Mouse (Mus musculus) olfactory bulb, adult 2 months (tissue): ENCODE data around the gene Lpcat1. TPM values are rescaled to one million over a fixed set of nuclear protein-coding genes. Genes with fewer than 3 reads are reported as not detected.

ENCODE experiments used
- H3K27ac ChIP-seq: fragments of 200-500 bp; 2 replicates; pipeline ENCODE4 v1.5.1; 2012; ENCODE audit warnings: low read depth, low read length; ENCODE audit not compliant: insufficient read depth
- H3K4me1 ChIP-seq: fragments of 200-500 bp; 2 replicates; pipeline ENCODE4 v1.6.1; 2012; ENCODE audit warnings: low read length; ENCODE audit not compliant: control insufficient read depth, insufficient read depth
- H3K4me3 ChIP-seq: fragments of 200-500 bp; 2 replicates; pipeline ENCODE4 v1.5.1; 2012; ENCODE audit warnings: mild to moderate bottlenecking, low read depth, low read length, moderate library complexity; ENCODE audit not compliant: insufficient read depth
- CTCF ChIP-seq: fragments of 200-500 bp; IDR thresholded peaks from 2 replicates; pipeline ENCODE4 v1.5.1; 2012; ENCODE audit warnings: low read depth, mild to moderate bottlenecking, low read length, moderate library complexity; ENCODE audit not compliant: insufficient read depth
- POLR2A ChIP-seq: fragments of 200-500 bp; IDR thresholded peaks from 2 replicates; pipeline ENCODE4 v1.6.1; 2012; ENCODE audit warnings: mild to moderate bottlenecking, low read depth, low read length, moderate library complexity; ENCODE audit not compliant: insufficient read depth
- WGBS: fragments of 180-500 bp; shearing (Covaris S2); methylation state at CpG from one replicate; pipeline ENCODE4 v1.1.7; 2018; 5-methylcytosine and 5-hydroxymethylcytosine counted together
- polyA plus RNA-seq: library from polyadenylated mRNA; stranded (reverse); fragments of >200 nt; gene quantifications from 2 replicates; pipeline ENCODE4 v1.2.4, GENCODE M21; 2012; ENCODE audit warnings: low replicate concordance; ENCODE audit not compliant: missing spikeins, insufficient read depth, insufficient read length

The Lpcat1 gene
- polyA plus RNA-seq, 1 experiment, result not detected

- H3K4me1 ChIP-seq, result no peaks in the 10 kb centered on the region
- WGBS, result 89% methylated on average over 3 of the region's 3 CpGs
- H3K4me3 ChIP-seq, result no peak overlapping the region
- TF ChIP-seq CTCF, result no peak
- TF ChIP-seq POLR2A, result no peak
- H3K27ac ChIP-seq, result no peak overlapping the region
Measured at GRCm38 (mm10) chr13:73455328-73455727, 11.7 kb upstream of the Lpcat1 start.

GRCm38 (mm10) chr13:73457301-73457700 is 9.7 kb upstream of the Lpcat1 start:
- no peak for TF ChIP-seq POLR2A
- TF ChIP-seq CTCF, result no peak
- no peaks in the 10 kb centered on the region for H3K4me1 ChIP-seq
- no peak overlapping the region for H3K27ac ChIP-seq
- no peak overlapping the region for H3K4me3 ChIP-seq
- 94% methylated on average over 4 of the region's 4 CpGs for WGBS

- no peaks in the 10 kb centered on the region for H3K4me1 ChIP-seq
- H3K27ac ChIP-seq, result no peak overlapping the region
- no peak overlapping the region for H3K4me3 ChIP-seq
- TF ChIP-seq CTCF (no peak), POLR2A (no peak)
- 67% methylated on average over 2 of the region's 2 CpGs for WGBS
Measured at GRCm38 (mm10) chr13:73457741-73458140, 9.3 kb upstream of the Lpcat1 start.

GRCm38 (mm10) chr13:73458719-73459118 is 8.3 kb upstream of the Lpcat1 start:
- 83% methylated on average over 5 of the region's 5 CpGs for WGBS
- TF ChIP-seq CTCF (no peak), POLR2A (no peak)
- H3K4me1 ChIP-seq, result no peaks in the 10 kb centered on the region
- H3K4me3 ChIP-seq, result no peak overlapping the region
- H3K27ac ChIP-seq, result no peak overlapping the region

- H3K27ac ChIP-seq, result no peak overlapping the region
- no peak for TF ChIP-seq CTCF
- TF ChIP-seq POLR2A, result no peak
- WGBS, result 78% methylated on average over 7 of the region's 7 CpGs
- no peaks in the 10 kb centered on the region for H3K4me1 ChIP-seq
- no peak overlapping the region for H3K4me3 ChIP-seq
Measured at GRCm38 (mm10) chr13:73459189-73459850, 7.7 kb upstream of the Lpcat1 start.

GRCm38 (mm10) chr13:73461551-73461950 is 5.4 kb upstream of the Lpcat1 start:
- Histone ChIP-seq H3K27ac (no peak overlapping the region), H3K4me3 (no peak overlapping the region), H3K4me1 (no peaks in the 10 kb centered on the region)
- TF ChIP-seq POLR2A, result no peak

GRCm38 (mm10) chr13:73465156-73465555 is 1.8 kb upstream of the Lpcat1 start:
- Histone ChIP-seq H3K4me3 (no peak overlapping the region), H3K27ac (no peak overlapping the region), H3K4me1 (peaks cover 12% of the 10 kb centered on the region)
- no peak for TF ChIP-seq POLR2A
- TF ChIP-seq CTCF, result no peak
- WGBS, result 79% methylated on average over 2 of the region's 2 CpGs

GRCm38 (mm10) chr13:73466411-73466810 is 586 bp upstream of the Lpcat1 start:
- TF ChIP-seq CTCF (no peak), POLR2A (no peak)
- Histone ChIP-seq H3K4me3 (no peak overlapping the region), H3K27ac (no peak overlapping the region), H3K4me1 (peaks cover 14% of the 10 kb centered on the region)
- 93% methylated on average over 3 of the region's 3 CpGs for WGBS

- H3K4me1 ChIP-seq, result peaks cover 14% of the 10 kb centered on the region
- no peak for TF ChIP-seq CTCF
- no peak for TF ChIP-seq POLR2A
- WGBS, result under 1% methylated on average over 52 of the region's 53 CpGs
- peak overlapping the region; percentile 84 for H3K27ac ChIP-seq
- peak overlapping the region; percentile 88 for H3K4me3 ChIP-seq
Measured at GRCm38 (mm10) chr13:73467421-73468237, 632 bp downstream of the Lpcat1 start.
